Mouse (Mus musculus) forebrain, embryonic 10.5 days (tissue): ENCODE data around the gene Cd3eap. TPM values are rescaled to one million over a fixed set of nuclear protein-coding genes. Genes with fewer than 3 reads are reported as not detected.
A peak's percentile ranks its signal among the peaks of the same experiment; 100 is the strongest.

Experiments
- DNase-seq: peaks from one replicate; pipeline ENCODE4 v3.0.0-alpha.2; 2017; ENCODE audit warnings: low spot score; ENCODE audit errors: extremely low spot score
- H3K27ac ChIP-seq: fragments of 300-500 bp; sonication (generic); 2 replicates; pipeline ENCODE4 v1.5.1; 2016; ENCODE audit warnings: mild to moderate bottlenecking
- H3K27me3 ChIP-seq: fragments of 300-500 bp; sonication (generic); 2 replicates; pipeline ENCODE4 v1.6.1; 2016; ENCODE audit warnings: mild to moderate bottlenecking; ENCODE audit not compliant: poor library complexity, severe bottlenecking
- H3K36me3 ChIP-seq: fragments of 300-500 bp; sonication (generic); replicated peaks from 2 replicates; pipeline ENCODE4 v1.6.1; 2016; ENCODE audit warnings: mild to moderate bottlenecking, moderate library complexity
- H3K4me1 ChIP-seq: fragments of 300-500 bp; sonication (generic); 2 replicates; pipeline ENCODE4 v1.6.1; 2016
- H3K4me3 ChIP-seq: fragments of 300-500 bp; sonication (generic); 2 replicates; pipeline ENCODE4 v1.5.1; 2016; ENCODE audit warnings: mild to moderate bottlenecking, moderate library complexity
- H3K9me3 ChIP-seq: fragments of 300-500 bp; sonication (generic); 2 replicates; pipeline ENCODE4 v1.6.1; 2016; ENCODE audit warnings: mild to moderate bottlenecking, moderate library complexity
- WGBS: fragments of 180-500 bp; shearing (Covaris S2); methylation state at CpG from one replicate; pipeline ENCODE4 v1.1.7; 2016; 5-methylcytosine and 5-hydroxymethylcytosine counted together
- polyA plus RNA-seq: library from polyadenylated mRNA; unstranded; fragments of >200 nt; fragmentation: Nextera tagmentation; extraction: Ambion mirVana; gene quantifications from 2 replicates; pipeline ENCODE4 v1.2.1, GENCODE M21; 2016

Cd3eap gene
- polyA plus RNA-seq, 1 experiment from 2014 or later: 32.2 TPM

GRCm38 (mm10) chr7:19359892-19360641 lies 784 bp upstream of the Cd3eap start:
- under 1% methylated on average over 45 of the region's 45 CpGs for WGBS
- Histone ChIP-seq H3K9me3 (no peaks in the 10 kb centered on the region), H3K27ac (peak overlapping the region; percentile 92), H3K27me3 (peaks cover 18% of the 10 kb centered on the region), H3K4me1 (peaks cover 56% of the 10 kb centered on the region), H3K4me3 (peak overlapping the region; percentile 88), H3K36me3 (peaks cover 30% of the 10 kb centered on the region)
- peak; percentile 84 for DNase-seq

GRCm38 (mm10) chr7:19358634-19359033 lies 649 bp downstream of the Cd3eap start:
- H3K27me3 ChIP-seq: peaks cover 14% of the 10 kb centered on the region
- no peaks in the 10 kb centered on the region for H3K9me3 ChIP-seq
- no peak for DNase-seq
- H3K4me3 ChIP-seq: peak overlapping the region; percentile 88
- H3K27ac ChIP-seq: peak overlapping the region; percentile 92
- peaks cover 43% of the 10 kb centered on the region for H3K36me3 ChIP-seq
- H3K4me1 ChIP-seq: peaks cover 49% of the 10 kb centered on the region
- 26% methylated on average over 13 of the region's 13 CpGs for WGBS

GRCm38 (mm10) chr7:19357381-19358375 lies 1.6 kb downstream of the Cd3eap start:
- no peak for DNase-seq
- H3K9me3 ChIP-seq: no peaks in the 10 kb centered on the region
- peaks cover 5% of the 10 kb centered on the region for H3K27me3 ChIP-seq
- peaks cover 45% of the 10 kb centered on the region for H3K4me1 ChIP-seq
- no peak overlapping the region for H3K27ac ChIP-seq
- H3K36me3 ChIP-seq: peaks cover 53% of the 10 kb centered on the region
- H3K4me3 ChIP-seq: peak overlapping the region; percentile 88
- 93% methylated on average over 25 of the region's 25 CpGs for WGBS

- WGBS: 81% methylated on average over 10 of the region's 10 CpGs
- DNase-seq: no peak
- Histone ChIP-seq H3K4me1 (peaks cover 31% of the 10 kb centered on the region), H3K27me3 (no peaks in the 10 kb centered on the region), H3K27ac (no peak overlapping the region), H3K4me3 (no peak overlapping the region), H3K9me3 (no peaks in the 10 kb centered on the region), H3K36me3 (peaks cover 66% of the 10 kb centered on the region)
Measured at GRCm38 (mm10) chr7:19356311-19356710, 3.0 kb downstream of the Cd3eap start.

GRCm38 (mm10) chr7:19354991-19355390 lies 4.3 kb downstream of the Cd3eap start:
- 95% methylated on average over 5 of the region's 5 CpGs for WGBS
- H3K4me1 ChIP-seq: peaks cover 18% of the 10 kb centered on the region
- H3K9me3 ChIP-seq: no peaks in the 10 kb centered on the region
- no peak overlapping the region for H3K27ac ChIP-seq
- peaks cover 78% of the 10 kb centered on the region for H3K36me3 ChIP-seq
- DNase-seq: no peak
- no peak overlapping the region for H3K4me3 ChIP-seq
- H3K27me3 ChIP-seq: no peaks in the 10 kb centered on the region

GRCm38 (mm10) chr7:19350221-19350620 lies 9.1 kb downstream of the Cd3eap start:
- Histone ChIP-seq H3K27me3 (no peaks in the 10 kb centered on the region), H3K36me3 (peaks cover 71% of the 10 kb centered on the region), H3K4me3 (no peak overlapping the region), H3K9me3 (no peaks in the 10 kb centered on the region), H3K27ac (no peak overlapping the region), H3K4me1 (peaks cover 12% of the 10 kb centered on the region)
- WGBS: 96% methylated on average over 8 of the region's 8 CpGs
- DNase-seq: no peak

GRCm38 (mm10) chr7:19349188-19349915 lies 9.9 kb downstream of the Cd3eap start:
- peaks cover 17% of the 10 kb centered on the region for H3K4me1 ChIP-seq
- no peak for DNase-seq
- H3K9me3 ChIP-seq: no peaks in the 10 kb centered on the region
- no peak overlapping the region for H3K27ac ChIP-seq
- peaks cover 62% of the 10 kb centered on the region for H3K36me3 ChIP-seq
- 92% methylated on average over 13 of the region's 13 CpGs for WGBS
- H3K4me3 ChIP-seq: no peak overlapping the region
- H3K27me3 ChIP-seq: no peaks in the 10 kb centered on the region

GRCm38 (mm10) chr7:19344938-19345471 lies 14.3 kb downstream of the Cd3eap start:
- Histone ChIP-seq H3K9me3 (no peaks in the 10 kb centered on the region), H3K36me3 (peaks cover 22% of the 10 kb centered on the region), H3K27me3 (peaks cover 17% of the 10 kb centered on the region), H3K4me3 (peak overlapping the region; percentile 75), H3K4me1 (peaks cover 46% of the 10 kb centered on the region), H3K27ac (peak overlapping the region; percentile 94)
- WGBS: under 1% methylated on average over 31 of the region's 31 CpGs
- DNase-seq: peak; percentile 95

DNA sequence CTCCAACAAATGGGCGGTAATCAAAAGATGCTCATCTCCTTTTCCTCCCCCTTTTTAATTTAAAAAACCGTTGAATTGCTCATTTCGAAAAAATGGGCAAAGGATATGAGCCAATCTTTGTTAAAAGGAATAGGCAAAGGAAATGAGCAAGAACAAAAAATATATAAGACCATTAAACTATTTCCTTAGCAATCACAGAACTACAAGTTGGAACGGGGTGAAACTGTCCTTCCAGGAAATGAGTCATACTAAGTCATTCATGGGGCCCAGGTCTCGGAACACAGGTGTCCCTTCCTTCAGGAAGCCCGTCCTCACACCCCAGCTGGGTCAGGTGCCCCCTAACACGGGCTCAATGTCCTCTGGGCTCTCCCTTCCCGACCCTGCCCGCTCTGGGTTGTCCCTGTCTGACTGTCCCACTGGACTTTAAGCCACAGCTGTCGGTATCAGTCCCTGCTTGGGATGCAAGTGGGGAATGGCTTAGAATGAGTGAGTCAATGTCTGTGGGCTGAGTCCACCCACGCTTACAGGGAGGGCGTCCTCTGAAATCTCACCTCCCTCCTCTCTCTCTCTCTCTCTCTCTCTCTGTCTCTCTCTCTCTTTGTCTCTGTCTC lies 14.9 kb downstream of the Cd3eap start, which contains the start of gene Ercc1:
Gene Ercc1, plus strand, starts transcription at position 542 of the 611 bp plus-strand sequence.
- Histone ChIP-seq H3K27ac (peak within 1 kb of the TSS; percentile 94), H3K27me3 (peaks cover 17% of the 10 kb centered on the region), H3K4me1 (peaks cover 46% of the 10 kb centered on the region), H3K9me3 (no peaks in the 10 kb centered on the region), H3K4me3 (peak within 1 kb of the TSS; percentile 75), H3K36me3 (peaks cover 15% of the 10 kb centered on the region)
- DNase-seq: no peak
- 29% methylated on average over 12 of the region's 12 CpGs for WGBS

GRCm38 (mm10) chr7:19343210-19343808 lies 16.0 kb downstream of the Cd3eap start:
- Histone ChIP-seq H3K36me3 (peaks cover 5% of the 10 kb centered on the region), H3K4me1 (peaks cover 46% of the 10 kb centered on the region), H3K4me3 (peak overlapping the region; percentile 64), H3K27ac (no peak overlapping the region), H3K27me3 (peaks cover 21% of the 10 kb centered on the region), H3K9me3 (no peaks in the 10 kb centered on the region)
- DNase-seq: peak; percentile 78
- 3% methylated on average over 11 of the region's 11 CpGs for WGBS

- H3K36me3 ChIP-seq: no peaks in the 10 kb centered on the region; the same call in 1 of the 2 replicates
- under 1% methylated on average over 27 of the region's 27 CpGs for WGBS
- peak; percentile 88 for DNase-seq
- no peaks in the 10 kb centered on the region for H3K9me3 ChIP-seq
- peak overlapping the region; percentile 64 for H3K4me3 ChIP-seq
- peak overlapping the region; percentile 71 for H3K27ac ChIP-seq
- H3K4me1 ChIP-seq: peaks cover 46% of the 10 kb centered on the region
- peaks cover 22% of the 10 kb centered on the region for H3K27me3 ChIP-seq
Measured at GRCm38 (mm10) chr7:19342481-19343027, 16.7 kb downstream of the Cd3eap start.
